Mouse (Mus musculus) embryonic fibroblast, embryonic 13.5 days (primary cell): ENCODE measurements at regions not wholly inside any gene's neighbourhood (a gene's known extent, or its start where the extent isn't known, plus 50 kb on each side); places are given as distances from the start of the nearest gene placed in this dataset.

Experiments
- H3K27ac ChIP-seq: 2 replicates; pipeline ENCODE4 v1.5.1; 2012; ENCODE audit warnings: low read length, control low read depth, inconsistent platforms; ENCODE audit not compliant: insufficient read depth
- H3K4me1 ChIP-seq: 2 replicates; pipeline ENCODE4 v1.6.1; 2011; ENCODE audit warnings: low read length; ENCODE audit not compliant: control insufficient read depth, insufficient read depth
- H3K4me3 ChIP-seq: 2 replicates; pipeline ENCODE4 v1.5.1; 2011; ENCODE audit warnings: mild to moderate bottlenecking, control low read depth, low read length; ENCODE audit not compliant: insufficient read depth
- CTCF ChIP-seq: IDR thresholded peaks from 2 replicates; pipeline ENCODE4 v1.5.1; 2011; ENCODE audit warnings: mild to moderate bottlenecking, control low read depth, low read length, moderate library complexity, borderline replicate concordance; ENCODE audit not compliant: insufficient read depth
- POLR2A ChIP-seq: IDR thresholded peaks from 2 replicates; pipeline ENCODE4 v1.6.1; 2011; ENCODE audit warnings: low read depth, mild to moderate bottlenecking, control low read depth, low read length, moderate library complexity

DNA sequence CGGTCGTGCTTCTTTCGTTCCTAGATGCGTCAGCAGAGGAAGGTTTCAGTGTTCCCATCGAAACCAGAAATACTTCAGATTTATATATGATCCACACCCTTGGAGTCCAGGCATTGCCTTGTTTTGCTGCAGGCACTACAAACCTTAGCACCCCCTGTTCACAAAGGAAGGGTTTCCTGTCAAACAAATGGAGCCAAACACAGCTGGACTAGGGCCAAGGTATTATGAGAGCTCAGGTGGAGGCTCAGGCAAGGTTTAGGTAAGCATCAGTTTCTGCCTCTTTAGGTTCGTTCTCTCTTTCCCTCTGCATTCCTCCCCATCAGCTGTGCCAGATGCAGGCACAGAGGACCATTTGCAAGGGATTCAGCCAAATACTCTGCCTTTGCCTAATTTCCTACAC is 377.0 kb upstream of the A1bg start:
- Histone ChIP-seq H3K27ac (no peak overlapping the region), H3K4me3 (no peak overlapping the region), H3K4me1 (0 out of 2 replicates have a peak, but pooled peaks cover 2% of the 10 kb centered on the region)
- TF ChIP-seq POLR2A (no peak), CTCF (no peak)

DNA sequence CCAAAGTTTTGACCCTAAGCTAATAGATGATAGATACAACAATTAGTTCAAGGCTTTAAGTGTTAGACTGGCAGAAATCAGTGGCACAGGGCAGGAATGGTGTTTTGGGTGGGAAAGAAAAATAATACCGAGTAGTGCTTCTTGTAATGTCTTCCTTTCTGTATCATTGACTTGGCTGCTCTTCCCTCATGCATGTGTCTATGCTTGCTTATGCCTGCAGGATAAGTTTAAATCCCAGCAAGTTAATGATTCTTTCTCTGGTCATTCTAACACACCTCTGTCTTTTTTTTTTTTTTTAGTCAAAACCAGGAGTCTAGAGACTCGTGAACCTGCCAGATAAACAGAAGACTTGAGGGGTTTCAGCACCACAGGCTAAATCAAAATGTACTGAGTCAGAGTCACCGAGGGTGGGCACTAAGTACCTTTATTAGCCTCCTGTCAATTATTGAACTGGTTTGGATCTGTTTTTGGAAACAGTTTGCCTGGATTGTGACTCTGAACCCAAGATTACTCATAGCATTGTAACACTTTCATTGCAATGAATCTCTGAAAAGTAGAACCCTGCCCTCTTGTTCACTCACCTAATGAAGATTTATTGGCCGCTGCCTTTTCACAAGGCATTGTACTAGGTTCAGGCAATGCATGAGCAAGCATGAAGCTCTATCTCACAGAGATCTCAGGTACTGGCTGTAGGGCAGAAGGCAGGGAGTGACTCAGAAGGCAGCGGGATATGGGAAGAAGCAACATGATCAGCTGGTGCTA is 374.8 kb upstream of the A1bg start:
- Histone ChIP-seq H3K27ac (no peak overlapping the region), H3K4me3 (no peak overlapping the region), H3K4me1 (0 out of 2 replicates have a peak, but pooled peaks cover 3% of the 10 kb centered on the region)
- TF ChIP-seq CTCF, result no peak
- TF ChIP-seq POLR2A, result no peak

DNA sequence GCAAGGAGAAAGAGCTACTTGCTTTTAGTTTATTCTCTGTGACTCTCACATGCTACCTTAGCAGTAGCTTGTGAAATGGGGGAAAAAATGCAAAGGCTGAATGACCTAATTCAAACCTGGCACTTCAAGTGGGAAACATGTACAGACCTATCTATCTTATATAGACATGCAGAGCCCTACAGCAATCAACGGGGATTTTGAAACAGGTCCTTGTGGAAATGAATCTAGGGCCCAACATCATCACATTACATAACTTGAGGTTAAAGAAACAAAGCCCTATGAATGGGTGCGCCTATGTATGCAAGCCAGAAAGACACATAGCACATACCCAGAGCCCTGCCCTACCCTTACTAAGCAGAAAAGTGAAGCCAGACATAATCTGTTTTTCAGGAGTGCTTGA is 371.8 kb upstream of the A1bg start:
- Histone ChIP-seq H3K27ac (no peak overlapping the region), H3K4me1 (0 out of 2 replicates have a peak, but pooled peaks cover 3% of the 10 kb centered on the region), H3K4me3 (no peak overlapping the region)
- TF ChIP-seq CTCF (no peak), POLR2A (no peak)

DNA sequence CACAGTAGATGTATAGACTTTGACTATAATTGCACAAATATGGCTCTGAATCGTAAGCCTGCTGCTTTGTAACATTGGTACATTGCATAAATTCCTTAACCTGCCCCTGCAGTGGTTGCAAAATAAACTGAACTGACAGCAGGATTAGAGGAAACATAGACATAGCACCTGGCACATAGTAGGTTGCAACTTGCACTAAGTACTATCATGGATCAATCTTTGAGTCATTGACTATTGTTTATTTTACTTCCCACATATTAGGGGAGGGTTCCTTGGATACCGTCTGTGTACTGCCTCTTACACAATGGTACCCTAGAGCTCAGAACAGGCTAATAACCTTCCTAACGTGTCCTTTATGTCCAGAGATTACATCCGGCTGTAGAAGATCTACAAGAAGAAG is 371.3 kb upstream of the A1bg start:
- no peak for TF ChIP-seq POLR2A
- no peak for TF ChIP-seq CTCF
- Histone ChIP-seq H3K4me1 (0 out of 2 replicates have a peak, but pooled peaks cover 3% of the 10 kb centered on the region), H3K4me3 (no peak overlapping the region), H3K27ac (no peak overlapping the region)

DNA sequence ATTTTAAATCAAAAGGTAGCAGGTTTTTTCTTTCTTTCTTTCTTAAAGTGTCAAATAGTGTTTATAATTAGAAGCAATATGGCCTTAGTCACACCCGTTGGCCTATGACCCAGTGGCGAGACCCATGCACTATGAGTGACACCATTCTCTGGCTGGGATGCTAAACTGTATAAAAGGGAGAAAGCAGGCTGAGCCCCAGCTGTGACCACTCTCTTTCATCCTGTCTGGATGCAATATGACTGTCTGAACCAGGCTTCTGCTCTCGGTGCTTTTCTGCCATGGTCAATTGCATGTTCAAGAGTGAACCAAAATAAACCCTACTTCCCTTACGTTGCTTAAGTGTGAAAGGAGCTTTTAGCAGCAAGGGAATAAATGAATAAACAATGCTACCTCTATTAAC is 346.0 kb upstream of the A1bg start:
- Histone ChIP-seq H3K4me3 (no peak overlapping the region), H3K4me1 (no peaks in the 10 kb centered on the region), H3K27ac (no peak overlapping the region)
- TF ChIP-seq CTCF, result no peak
- no peak for TF ChIP-seq POLR2A

DNA sequence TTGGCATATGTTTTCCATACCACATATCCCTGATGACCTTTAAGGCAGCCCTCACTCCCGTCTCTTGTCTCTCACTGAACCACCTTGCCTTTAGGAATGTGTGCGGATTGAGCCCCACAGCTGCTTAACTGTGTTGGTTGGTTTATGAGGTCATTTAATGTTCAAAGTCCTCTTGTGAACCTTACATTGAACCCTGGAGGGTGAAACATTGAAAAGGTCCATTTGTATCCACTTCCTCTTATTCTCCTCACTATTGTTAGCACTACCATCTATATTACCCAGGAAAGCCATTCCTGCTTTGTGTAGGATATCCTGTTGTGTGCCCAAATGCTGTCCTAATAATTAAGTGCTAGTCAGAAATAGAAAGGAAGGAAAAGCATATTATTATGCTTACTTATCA is 336.2 kb upstream of the A1bg start:
- no peak for TF ChIP-seq POLR2A
- TF ChIP-seq CTCF, result no peak

DNA sequence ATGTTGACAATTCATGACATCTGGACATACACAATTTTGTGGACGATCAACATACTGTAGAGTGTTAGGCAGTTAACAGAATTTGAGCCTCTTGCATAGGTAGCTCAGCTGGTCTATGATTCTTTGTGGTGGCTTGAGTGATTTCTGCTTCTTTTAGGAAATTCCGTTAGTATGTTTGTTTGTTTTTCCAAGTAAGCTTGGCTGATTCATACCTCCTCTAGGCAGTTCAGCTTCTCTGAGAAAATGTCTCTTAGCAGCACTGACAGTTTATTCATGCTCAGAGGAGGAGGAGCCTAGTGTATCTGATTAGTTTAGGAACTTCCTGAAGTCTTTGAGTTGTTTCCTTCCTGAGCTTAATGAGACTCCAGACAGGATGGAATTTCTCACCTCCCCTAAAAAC is 321.7 kb upstream of the A1bg start:
- TF ChIP-seq CTCF (no peak), POLR2A (no peak)
- Histone ChIP-seq H3K4me1 (peaks cover 16% of the 10 kb centered on the region), H3K4me3 (no peak overlapping the region)

More for the DNA sequence above, 336.2 kb upstream of the A1bg start:
- Histone ChIP-seq H3K4me1 (no peaks in the 10 kb centered on the region), H3K27ac (no peak overlapping the region), H3K4me3 (no peak overlapping the region)

DNA sequence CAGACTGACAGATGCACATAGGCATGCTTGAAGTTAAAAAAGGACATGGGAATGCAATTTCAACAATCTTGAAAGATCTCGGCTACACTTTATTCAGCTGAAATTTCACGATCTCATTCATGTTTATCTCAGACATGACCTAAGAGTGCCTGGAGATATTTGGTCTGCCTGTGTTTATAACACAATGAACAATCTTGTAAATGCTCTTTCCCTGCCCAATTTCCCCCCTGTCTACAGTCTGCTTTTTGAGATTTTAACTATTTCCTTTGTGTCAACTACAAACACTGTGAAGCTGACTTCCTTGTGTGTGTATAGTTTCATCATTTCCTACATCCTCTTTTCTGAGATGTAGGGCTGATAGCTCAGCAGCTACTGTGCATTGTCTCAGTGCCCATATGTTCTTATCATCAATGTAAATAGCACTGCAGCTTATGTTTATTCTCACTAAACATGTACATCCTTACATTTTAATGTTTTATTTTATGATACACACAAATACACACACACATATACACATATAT is 319.4 kb upstream of the A1bg start:
- Histone ChIP-seq H3K27ac (peak overlapping the region; percentile 43), H3K4me1 (peaks cover 12% of the 10 kb centered on the region), H3K4me3 (no peak overlapping the region)
- TF ChIP-seq POLR2A (no peak), CTCF (no peak)

More for the DNA sequence above, 321.7 kb upstream of the A1bg start:
- no peak overlapping the region for H3K27ac ChIP-seq

DNA sequence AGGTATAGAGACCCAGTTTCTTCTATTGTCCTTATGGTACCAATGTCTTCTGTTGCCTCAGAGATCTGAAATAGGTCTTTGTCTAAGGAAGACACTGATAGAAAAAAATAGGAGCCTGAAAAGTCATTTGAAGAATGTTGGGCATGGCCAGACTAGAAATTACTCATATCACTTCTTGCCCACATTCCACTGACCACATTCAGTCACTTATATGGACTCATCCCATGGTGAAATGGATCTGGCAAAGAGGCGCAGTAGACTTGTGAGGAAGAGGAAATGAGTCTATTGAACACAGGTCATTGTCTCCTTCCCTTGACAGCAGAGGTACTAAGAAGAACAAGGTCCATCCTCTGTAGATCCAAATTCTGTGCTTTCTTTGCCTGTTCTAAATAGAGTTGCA is 318.9 kb upstream of the A1bg start:
- Histone ChIP-seq H3K27ac (peak overlapping the region; percentile 80), H3K4me1 (peaks cover 14% of the 10 kb centered on the region), H3K4me3 (no peak overlapping the region)
- no peak for TF ChIP-seq POLR2A
- no peak for TF ChIP-seq CTCF

DNA sequence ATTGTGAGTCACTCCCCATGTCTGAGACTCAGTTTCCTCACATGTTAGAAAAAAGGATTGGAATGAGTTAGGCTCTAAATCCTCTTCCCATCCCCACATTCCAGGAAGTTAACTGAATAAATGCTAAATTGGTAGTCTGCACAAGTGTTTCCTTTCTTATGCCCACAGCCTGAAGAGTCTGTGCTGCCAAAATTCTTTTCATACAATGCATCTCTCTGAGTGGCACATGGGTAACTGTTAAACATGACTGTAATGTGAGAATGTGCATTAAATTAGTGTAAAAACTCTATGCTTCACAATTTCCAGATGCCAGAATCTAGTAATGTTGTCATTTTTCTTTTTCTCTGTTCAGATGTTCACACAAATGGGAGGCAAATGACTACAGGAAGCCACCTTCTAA is 317.5 kb upstream of the A1bg start:
- H3K27ac ChIP-seq, result peak overlapping the region; percentile 74

DNA sequence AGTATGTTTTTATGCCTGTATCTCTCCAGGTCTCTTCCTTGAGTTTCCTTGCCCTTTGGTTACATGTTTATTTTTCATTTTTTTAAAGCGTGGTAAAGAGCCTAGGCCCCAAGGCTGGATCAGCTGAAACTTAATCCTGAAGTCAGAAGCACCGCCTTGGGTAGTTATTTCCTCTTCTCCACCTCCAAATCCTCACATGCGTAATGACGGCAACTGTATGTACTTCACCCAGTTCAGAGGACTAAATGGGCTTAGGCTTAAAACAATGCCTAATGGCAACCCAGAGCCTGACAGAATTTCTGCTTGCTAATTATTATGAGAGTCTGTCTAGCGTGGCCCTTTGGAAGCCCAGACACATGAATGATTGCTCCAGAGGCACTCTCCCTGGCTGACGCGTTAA is 316.6 kb upstream of the A1bg start:
- TF ChIP-seq POLR2A, result no peak
- TF ChIP-seq CTCF, result no peak
- Histone ChIP-seq H3K4me3 (no peak overlapping the region), H3K27ac (no peak overlapping the region), H3K4me1 (peaks cover 14% of the 10 kb centered on the region)

More for the DNA sequence above, 317.5 kb upstream of the A1bg start:
- TF ChIP-seq CTCF, result no peak
- Histone ChIP-seq H3K4me3 (no peak overlapping the region), H3K4me1 (peaks cover 14% of the 10 kb centered on the region)

DNA sequence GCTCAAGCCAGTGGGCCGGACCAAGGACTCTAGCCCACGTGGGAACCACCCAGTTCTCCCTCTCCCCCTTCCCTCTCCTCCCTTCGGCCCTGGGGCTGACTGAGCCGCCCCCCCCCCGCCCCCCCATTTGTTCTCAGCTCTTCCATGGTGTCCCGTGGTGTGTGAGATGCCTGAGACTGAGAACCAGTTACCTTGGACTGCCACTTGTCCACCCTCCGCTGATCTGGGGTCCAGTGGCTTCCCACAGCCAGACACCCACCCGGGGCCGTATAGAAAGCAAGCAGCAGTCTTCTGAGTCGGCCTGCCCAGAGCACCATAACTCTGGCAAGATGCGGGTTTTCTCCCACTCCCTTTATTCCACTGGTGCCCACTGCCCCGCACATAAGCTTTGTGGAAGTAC is 316.2 kb upstream of the A1bg start:
- Histone ChIP-seq H3K4me1 (peaks cover 14% of the 10 kb centered on the region), H3K27ac (no peak overlapping the region), H3K4me3 (no peak overlapping the region)
- TF ChIP-seq POLR2A (no peak), CTCF (no peak)
